Mouse (Mus musculus) layer of hippocampus, postnatal 25 days (tissue): ENCODE data around the gene Ngdn. TPM values are rescaled to one million over a fixed set of nuclear protein-coding genes. Genes with fewer than 3 reads are reported as not detected.
"Not testable (repeated sequence)": the region's sequence is repeated elsewhere in the genome, so short reads cannot be mapped to it uniquely, and the experiment has no call there.

ENCODE experiments used
- DNase-seq, 2 experiments: peaks; one replicate each; pipeline ENCODE4 v3.0.0; 2022; ENCODE audit warnings: mixed read lengths in 2 of 2, low spot score in 1 of 2; ENCODE audit errors: extremely low spot score in 1 of 2
- total RNA-seq, 2 experiments: library from RNA; stranded (reverse); gene quantifications; 2 replicates each; pipeline ENCODE4 v1.2.3; 2021

The Ngdn gene
- total RNA-seq, 2 experiments from 2014 or later = 31.4 to 31.8 TPM

- DNase-seq = no peak
Measured at GRCm38 (mm10) chr14:54997297-54997696, 18.0 kb upstream of the Ngdn start.

GRCm38 (mm10) chr14:54998680-54999079 is 16.6 kb upstream of the Ngdn start:
- DNase-seq = no peak

DNA sequence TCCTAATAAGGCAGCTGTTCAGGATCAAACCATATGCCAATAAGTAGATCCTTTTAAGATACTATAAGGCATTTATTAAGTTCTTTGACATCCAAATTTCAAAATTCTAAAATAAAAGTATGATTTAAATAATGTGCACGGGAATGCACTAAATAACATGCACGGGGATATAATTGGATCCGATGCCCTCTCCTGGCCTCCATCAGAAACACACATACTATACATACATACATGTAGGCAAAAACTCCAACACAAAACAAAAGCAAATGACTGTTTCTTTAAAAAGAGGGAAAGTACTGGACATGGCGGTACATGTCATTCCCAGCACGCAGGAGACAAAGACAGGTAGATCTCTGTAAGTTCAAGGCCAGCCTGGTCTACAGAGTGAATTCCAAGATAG is 15.4 kb upstream of the Ngdn start:
- DNase-seq = not testable (repeated sequence)

DNA sequence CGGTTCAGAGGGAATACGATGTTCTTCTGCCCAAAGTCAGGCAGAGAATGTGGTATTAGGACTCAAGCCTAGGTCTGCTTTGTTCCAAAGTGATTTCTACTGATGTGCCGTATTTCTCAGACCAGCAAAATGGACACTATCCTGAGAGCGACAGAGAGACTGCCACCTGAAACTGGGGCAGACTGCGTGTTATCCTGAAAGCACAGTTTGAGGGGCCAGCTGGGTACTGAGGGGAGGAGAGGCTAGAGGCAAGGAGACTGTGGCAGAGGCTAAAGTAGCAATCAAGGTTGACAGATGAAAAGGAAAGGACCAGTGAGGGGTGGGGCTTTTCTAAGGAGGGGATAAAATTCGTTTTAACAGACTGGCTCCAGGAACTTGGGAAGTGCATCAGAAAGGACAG is 14.4 kb upstream of the Ngdn start:
- DNase-seq = no peak

DNA sequence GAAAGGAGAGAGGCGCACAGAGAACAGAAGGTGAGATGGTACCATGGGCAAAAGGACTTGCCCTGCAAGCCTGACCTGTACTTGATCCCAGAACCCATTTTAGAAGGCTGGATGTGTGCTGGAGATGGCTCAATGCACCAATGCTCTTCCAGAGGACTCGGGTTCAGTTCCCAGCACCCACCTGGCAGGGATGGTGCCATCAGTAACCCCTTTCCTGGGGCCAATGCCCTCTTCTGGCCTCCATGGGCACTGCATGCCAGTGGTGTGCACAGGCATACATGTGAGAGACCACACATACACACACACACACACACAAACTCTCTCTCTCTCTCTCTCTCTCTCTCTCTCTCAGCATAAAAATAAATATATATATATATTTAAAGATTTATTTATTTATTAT is 13.8 kb upstream of the Ngdn start:
- no peak for DNase-seq

DNA sequence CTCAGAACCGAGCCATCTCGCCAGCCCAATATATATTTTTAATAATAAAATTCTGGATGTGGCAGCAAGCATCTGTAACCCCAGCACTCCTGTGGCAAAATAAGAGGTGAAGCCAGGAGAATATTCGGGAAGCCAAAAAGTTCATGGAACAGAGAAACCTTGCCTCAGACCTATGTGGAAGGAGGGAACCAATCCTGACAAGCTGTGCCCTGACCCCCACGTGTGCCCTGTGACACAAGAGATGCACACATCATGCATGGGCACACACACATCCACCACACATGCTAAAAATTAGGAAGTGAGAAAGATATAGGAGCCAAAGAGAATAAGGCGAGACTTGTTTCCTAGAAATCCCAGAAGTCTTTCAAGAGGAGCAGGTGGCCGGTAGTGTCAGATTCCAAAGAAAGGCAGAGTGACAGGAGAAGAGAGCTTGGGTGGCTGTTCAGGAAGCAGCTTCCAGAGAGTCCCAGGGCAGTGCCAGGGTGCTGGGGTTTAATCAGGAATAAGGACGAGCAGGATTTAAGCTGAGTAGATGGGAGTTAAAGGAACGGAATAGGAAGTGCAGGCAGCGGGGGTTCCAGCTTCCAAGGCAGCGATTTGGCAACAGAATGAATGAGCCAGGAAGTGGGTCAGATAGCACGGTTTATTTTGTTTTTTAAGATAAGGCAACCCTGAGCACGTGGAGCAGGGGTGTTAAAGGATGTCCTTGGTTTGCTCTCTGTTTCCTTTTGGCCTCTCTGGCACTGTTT is 13.1 kb upstream of the Ngdn start:
- DNase-seq = no peak

- DNase-seq = no peak
Measured at GRCm38 (mm10) chr14:55002687-55003120, 12.6 kb upstream of the Ngdn start.

DNA sequence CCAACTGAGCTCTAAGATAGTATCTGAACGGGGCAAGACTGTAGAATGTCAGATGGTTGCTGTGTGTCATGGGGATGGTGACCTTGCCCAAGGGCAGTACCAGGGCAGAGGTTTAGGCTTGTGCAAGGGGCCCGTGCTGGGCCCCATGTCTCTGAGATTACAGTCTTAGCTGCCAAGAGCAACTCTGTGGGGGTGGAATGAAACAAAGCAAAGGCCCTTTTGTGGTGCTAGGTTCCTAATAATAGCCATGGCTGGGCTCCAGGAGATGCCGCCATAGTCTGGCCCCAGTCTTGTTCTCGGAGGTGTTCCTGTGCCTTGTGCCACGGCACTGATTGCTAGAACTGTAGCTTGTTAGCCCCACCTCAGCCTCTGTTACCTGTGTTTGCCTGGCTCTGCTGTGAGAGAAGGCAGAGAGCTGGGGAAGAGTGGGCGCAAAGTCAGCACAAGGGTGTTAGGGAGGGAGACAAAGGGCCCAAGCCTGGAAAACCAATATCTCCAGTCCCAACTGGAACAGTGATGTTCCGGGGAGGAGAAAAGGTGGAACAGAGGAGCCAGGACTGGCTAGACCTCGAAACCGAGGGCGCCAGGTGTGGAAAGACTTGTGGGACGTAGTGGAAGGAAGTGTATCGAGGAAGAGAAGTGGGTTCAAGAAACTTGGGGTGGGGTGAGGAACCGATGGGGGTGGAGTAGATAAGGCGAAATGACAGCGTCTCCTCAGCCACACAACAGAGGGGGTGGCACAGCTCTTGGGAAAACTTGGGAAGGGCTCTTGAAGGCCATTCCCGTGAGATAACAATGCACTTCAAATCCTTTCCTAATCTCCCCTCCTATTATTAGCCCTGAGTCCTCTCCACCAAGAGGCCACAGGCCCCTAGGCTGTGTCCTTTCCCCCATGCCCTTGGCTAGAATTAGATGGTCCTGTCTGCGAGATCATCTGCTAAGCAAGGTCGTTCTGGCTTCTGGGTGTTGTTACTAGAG is 11.1 kb upstream of the Ngdn start:
- no peak for DNase-seq

DNA sequence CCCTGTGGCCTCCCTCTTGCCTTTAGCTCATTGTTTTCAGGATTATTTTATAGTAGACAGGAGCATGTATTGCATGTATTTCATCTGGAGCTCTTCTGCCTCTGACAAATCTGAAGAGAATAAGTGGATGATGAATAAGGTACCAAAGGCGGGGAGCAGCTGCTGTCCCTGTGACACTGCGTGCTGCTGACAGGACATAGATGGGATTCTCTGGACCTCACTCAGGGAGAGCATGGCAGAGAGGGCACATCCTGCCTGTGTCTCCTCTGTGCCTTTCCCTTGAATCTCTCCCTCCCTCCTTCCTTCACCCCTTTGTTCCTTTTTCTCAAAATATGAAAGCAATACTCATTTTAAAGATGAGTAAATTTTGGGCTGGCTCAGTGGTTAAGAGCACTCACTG is 9.7 kb upstream of the Ngdn start:
- no peak for DNase-seq

DNA sequence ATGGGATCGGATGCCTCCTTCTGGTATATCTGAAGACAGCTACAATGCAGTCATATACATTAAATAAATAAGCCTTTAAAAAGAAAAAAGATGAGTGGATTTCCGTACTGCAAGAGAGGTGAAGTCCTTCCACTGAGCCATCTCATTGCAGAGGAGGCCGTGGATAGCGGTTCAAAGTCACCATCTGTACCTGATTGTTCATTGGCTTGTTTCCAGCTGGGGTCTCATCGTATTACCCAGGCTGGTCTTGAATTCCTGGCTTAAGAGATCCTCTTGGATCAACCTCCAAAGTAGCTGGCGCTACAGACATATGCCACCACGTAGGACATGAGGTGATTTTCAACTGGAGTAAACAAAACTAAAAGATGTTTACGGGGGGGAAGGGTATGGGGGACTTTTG is 9.3 kb upstream of the Ngdn start:
- DNase-seq = no peak

DNA sequence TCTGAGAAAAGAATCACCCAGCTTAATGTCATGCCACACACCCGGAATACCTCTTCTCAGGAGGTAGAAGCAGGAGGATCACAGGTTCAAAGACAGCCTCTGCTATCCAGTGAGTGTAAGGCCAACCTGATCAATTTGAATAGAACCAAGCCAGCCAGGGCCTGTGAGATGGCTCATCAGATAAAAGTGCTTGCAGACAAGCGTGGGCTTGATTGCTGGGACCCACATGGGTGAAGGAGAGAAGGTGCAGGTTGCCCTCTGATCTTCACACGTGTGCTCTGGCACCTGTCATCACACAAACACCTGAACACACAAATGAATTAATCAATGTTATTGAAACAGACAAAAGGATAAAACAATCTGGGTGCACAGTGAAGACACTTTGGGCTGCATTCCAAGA is 8.7 kb upstream of the Ngdn start:
- no peak for DNase-seq

DNA sequence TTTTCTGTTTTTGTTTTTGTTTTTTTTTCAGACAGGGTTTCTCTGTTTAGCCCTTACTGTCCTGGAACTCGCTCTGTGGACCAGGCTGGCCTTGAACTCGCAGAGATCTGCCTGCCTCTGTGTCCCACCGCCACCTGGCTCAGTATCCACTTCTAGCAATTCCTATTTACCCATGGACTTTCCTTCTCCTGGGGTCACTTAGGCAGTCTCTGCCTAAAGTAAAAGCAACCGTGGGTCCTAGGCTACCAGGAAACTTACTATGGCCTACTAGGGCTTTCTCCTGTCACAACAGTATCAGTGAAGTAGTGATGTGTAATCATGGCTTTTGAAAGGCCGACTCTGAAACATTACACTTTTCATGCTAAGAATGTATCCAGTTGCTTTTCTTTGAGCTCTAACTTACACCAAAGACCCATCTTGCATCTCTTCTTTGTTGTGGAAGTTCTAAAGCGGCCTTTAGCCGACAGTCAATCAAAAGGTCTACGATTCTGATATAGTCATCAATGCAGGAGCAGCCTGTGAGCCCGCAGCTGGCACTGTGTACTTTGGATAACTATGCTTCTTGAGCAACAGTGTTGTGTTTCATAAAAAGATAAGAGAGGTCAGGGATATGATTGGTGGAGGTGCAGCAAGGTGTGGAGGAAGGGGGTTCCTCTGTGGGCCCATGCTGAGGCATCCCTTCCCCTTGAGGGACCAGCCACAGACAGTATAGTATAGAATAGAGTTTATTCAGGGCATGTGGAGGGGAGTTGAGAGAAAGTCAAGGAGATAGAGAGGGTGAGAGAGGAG is 7.9 kb upstream of the Ngdn start:
- no peak for DNase-seq

DNA sequence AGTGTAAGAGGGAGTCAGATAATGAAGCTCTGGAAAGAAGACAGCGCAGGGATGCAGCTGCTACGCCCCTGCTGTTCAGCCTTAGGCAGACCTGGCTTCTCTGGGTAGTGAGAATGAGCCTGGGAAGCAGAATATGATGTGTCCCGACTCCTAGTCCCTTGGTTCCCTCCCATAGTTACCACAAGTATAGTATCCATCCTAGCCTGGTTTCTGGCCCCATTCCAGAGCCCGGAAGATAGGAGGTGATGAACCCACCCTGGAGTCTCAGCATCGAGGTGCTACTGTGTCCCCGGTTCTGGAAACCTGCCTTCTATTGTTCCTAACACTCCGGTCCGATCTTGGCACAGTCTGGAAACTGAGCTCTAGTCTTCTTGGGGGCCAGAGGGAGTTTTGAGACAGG is 6.8 kb upstream of the Ngdn start:
- DNase-seq = no peak

- no peak for DNase-seq
Measured at GRCm38 (mm10) chr14:55011116-55011515, 4.1 kb upstream of the Ngdn start.

DNA sequence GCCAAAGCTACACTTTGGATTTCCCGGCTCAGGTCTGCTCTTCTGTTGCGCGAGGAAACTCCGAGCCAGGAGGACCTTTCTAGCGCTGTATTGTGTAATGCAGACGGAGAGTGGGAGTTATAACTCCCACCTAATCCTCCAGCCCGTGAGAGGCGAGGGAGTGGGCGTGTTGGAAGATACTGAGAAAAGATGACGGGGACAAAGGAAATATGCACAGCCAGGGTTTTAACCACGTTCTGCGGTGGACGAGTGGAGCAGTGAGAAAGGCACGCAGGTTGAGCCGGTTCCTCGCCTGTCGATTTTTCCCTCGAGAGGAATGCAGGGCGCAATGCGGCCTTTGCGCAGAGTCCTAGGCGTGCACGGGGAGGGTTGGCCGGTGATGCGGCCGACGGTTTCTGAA is 663 bp upstream of the Ngdn start:
- DNase-seq = peak in 1 of 2 experiments; percentile 60

- no peak for DNase-seq
Measured at GRCm38 (mm10) chr14:55015767-55016111, 485 bp downstream of the Ngdn start.

DNA sequence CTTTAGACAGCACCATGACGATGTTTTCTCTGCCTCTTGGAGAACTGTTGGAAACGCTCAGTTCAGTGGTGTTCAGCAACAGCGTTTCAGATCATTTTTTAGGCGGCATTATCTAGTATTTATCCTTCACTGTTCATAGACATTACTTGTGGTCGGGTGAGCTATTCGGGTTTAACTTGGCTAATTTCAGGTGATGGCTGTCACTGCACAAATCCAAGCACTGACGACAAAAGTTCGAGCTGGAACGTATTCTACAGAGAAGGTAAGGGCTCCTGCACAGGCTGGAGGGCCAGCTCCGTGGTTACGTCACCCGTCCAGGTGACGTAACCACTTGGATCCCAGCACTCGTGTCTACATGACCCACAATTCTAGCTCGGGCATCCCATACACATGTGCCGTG is 1.6 kb downstream of the Ngdn start:
- no peak for DNase-seq

- no peak for DNase-seq
Measured at GRCm38 (mm10) chr14:55020394-55020793, 5.1 kb downstream of the Ngdn start.

GRCm38 (mm10) chr14:55023011-55023410 is 7.8 kb downstream of the Ngdn start:
- DNase-seq = no peak

GRCm38 (mm10) chr14:55024236-55024635 is 9.0 kb downstream of the Ngdn start:
- DNase-seq = peak; percentile 37 to 71

DNA sequence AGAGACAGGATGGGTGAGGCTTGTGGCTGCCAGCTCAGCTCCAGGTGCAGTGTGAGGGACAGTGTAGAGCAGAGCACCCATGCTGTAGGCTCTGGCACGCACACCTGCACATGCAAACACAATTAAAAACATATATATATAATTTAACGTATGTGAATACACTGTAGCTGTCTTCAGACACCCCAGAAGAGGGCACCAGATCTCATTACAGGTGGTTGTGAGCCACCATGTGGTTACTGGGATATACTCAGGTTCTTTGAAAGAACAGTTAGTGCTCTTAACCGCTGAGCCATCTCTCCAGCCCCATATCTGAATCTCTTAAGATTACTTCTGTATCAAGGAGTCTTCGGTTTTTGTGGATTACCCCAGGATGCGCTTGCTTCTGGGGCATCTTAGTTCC is 10.3 kb downstream of the Ngdn start:
- DNase-seq = no peak
